Mouse (Mus musculus): Measurements from ENCODE around the gene Olfr459. TPM values are rescaled to one million over a fixed set of nuclear protein-coding genes. Genes with fewer than 3 reads are reported as not detected.

Gene Olfr459
- polyA plus RNA-seq (2012; ENCODE audit: low replicate concordance): not detected in 2 replicates

GRCm38 (mm10) chr6:41775077-41775476 lies at the start of gene Olfr459:
Olfr459 (minus strand) TSS chr6:41775177.

Other genes starting within 250 kb of the Olfr459 start
- gene Ephb6, start 169.7 kb downstream of the Olfr459 start, polyA plus RNA-seq (2012; ENCODE audit: low replicate concordance): 12.5 and 32.3 TPM in 2 replicates
- not detected in 2 replicates for gene Trpv6, start 138.8 kb downstream of the Olfr459 start, polyA plus RNA-seq (2012; ENCODE audit: low replicate concordance)
- not detected in 2 replicates for gene Trpv5, start 94.4 kb downstream of the Olfr459 start, polyA plus RNA-seq (2012; ENCODE audit: low replicate concordance)
- gene Llcfc1, start 90.7 kb downstream of the Olfr459 start, polyA plus RNA-seq (2012; ENCODE audit: low replicate concordance): not detected in 2 replicates
- 2.0 and 9.0 TPM in 2 replicates for gene Kel, start 70.8 kb downstream of the Olfr459 start, polyA plus RNA-seq (2012; ENCODE audit: low replicate concordance)
- gene Pip, start 72.4 kb upstream of the Olfr459 start, polyA plus RNA-seq (2012; ENCODE audit: low replicate concordance): not detected in 2 replicates
- not detected in 2 replicates for gene Sval2, start 77.8 kb upstream of the Olfr459 start, polyA plus RNA-seq (2012; ENCODE audit: low replicate concordance)
- not detected in 2 replicates for gene Sval1, start 176.5 kb upstream of the Olfr459 start, polyA plus RNA-seq (2012; ENCODE audit: low replicate concordance)
- not detected in 2 replicates for gene Sval3, start 193.0 kb upstream of the Olfr459 start, polyA plus RNA-seq (2012; ENCODE audit: low replicate concordance)

All from hematopoietic multipotent progenitor cell, adult 10-12 weeks (in vitro differentiated cells).